Mouse (Mus musculus): Measurements from ENCODE around the gene Cideb.

- TF ChIP-seq EP300 (IDR thresholded peaks at IDR 0.05; ENCODE audit: insufficient read depth, low read depth, low read length) (no peak), POLR2A (IDR thresholded peaks at IDR 0.05; ENCODE audit: insufficient read depth, low read length) (no peak)
These were observed at the start of gene Cideb for GRCm38 (mm10) chr14:55758363-55758784.
